Mouse (Mus musculus) left cerebral cortex, adult 11 months (tissue): ENCODE data around the gene Epo.

ENCODE experiments used
- DNase-seq: peaks from one replicate; pipeline ENCODE4 v3.0.0; 2022; ENCODE audit warnings: low spot score

Gene Epo

DNA sequence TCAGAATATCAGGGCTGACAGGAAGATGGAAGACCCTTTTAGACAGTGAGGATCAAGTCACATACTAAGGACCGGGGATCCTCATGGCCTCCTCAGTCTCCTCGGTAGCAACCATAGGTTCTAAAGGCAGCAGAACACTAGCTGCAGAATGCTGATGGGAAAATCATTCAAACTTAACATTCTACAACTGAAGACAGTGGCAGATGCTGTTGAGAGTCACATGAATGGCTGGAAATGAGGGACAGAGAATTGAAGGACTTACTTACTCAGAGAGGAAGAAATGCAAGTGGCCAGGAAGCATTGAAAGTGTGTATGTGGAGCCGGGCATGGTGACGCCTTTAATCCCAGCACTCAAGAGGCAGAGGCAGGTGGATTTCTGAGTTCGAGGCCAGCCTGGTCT lies 56.1 kb downstream of the Epo start, which contains the start of gene Zan:
Gene Zan (minus strand): TSS at position 101 of the 400 bp plus-strand sequence.
- DNase-seq, result no peak

DNA sequence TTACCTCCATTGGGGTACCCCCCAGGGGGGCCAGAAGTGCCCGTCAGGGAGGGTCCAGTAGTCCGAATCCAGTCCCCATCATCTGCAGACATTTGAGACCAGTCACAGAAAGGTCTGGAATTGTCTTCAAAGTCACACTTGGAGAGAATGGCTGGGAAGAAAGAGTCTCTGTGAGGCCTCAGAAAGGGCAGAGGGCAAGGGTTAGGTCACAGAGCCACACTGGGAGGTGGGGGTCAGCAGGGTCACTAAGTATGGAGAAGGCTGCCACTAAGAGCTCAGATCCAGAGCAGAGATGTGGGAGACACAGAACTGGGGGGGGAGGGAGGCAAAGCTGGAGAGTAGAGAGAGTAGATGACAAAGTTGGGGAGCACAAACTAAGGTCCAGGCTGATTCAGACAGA lies 58.7 kb downstream of the Epo start:
- DNase-seq, result no peak

DNA sequence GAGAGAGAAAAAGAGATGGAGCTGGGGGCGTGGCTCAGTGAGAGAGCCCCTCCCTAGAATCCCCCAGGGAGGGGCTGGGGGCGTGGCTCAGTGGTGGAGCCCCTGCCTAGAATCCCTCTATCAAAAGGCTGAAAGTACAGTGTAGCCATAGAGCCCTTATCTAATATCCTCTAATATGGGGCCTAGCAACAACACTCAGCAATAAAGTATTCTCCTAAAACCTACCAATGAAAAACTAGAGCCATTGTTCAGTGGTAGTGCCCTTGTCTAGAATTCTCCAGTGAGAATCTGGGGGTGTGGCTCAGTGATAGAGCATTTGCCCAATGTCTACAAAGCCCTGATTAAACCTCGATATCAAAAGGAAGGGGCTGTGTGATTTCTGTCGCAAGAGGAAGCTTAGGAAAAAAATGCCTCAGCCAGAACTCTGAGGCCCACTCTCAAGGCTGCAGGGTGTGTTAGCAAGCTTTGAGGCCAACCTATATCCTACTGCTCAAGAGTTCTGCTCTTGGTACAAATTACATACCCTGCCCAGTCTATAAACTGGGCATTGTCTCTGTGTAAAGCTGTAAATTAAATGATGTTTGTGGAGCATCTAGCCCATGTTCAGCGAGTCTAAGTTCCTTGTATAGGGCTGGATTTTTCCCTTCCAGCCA lies 60.7 kb downstream of the Epo start:
- no peak for DNase-seq

DNA sequence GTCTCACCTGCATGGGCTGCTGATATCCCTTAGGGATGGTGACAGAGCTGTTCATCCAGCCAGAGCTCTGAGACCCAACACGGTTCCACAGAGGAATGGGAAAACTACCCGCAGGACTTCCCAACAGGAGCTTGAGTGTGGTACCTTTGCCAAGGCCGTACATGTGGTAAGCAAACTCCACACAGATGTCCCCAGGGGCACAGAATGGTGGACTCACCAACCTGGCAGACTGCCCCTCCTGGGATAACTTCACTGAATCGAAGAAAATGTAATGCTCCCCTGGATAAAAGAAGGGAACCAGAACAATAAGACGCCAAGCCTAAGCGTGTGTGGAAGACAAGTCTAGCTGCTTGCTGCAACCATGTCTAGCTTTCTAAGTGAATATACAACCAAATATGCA lies 66.1 kb downstream of the Epo start:
- no peak for DNase-seq

DNA sequence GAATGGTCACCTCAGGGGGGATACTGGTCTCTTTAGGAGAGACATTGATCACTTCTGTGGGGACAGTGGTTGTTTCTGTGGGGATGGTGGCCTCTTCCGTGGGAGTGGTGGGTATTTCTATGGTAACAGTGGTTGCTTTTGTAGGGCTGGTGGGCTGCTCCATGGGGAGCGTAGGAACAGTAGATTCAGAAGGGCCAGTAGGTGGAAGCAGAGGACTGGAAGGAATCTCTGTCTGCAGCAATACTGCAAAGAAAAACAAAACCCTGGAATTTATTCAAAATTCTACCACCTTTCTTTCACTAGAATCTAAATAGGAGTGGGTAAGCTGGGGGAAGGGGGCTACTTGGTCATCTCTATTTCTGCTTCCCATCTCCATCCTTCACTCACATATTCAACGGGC lies 68.0 kb downstream of the Epo start:
- DNase-seq, result no peak

DNA sequence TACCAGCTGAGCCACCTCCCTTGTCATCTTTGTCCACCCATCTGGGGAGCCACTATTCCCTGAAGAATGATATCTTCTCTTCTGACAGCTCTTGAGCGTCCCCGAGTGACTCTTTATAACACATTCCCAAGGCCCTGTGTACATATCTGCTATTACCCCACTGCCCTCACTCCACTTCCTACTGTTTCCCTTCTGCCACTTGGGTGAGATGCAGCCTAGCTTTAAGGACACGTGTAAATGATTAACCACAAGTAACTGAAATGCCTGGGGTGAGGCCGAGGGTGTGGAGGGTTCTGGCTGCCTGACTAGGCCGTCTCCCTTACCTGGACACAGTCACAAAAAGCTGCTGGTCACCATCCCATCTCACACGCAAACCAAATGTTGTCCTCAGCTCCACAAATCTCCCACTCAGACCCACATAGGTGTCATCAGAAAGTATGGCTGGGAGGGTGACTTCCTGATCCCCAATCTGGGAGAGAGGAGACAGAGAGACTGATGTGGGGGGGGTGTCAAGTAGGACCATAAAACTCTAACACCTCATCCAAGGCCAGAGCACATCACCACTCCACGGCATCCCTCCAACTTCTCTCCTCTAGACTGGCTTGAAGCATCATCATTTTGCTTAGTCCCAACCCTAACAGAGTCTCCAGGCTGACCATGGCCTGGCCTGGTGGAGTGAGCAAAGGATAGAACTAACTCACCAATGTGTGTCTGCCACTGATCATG lies 77.0 kb downstream of the Epo start:
- DNase-seq, result no peak

DNA sequence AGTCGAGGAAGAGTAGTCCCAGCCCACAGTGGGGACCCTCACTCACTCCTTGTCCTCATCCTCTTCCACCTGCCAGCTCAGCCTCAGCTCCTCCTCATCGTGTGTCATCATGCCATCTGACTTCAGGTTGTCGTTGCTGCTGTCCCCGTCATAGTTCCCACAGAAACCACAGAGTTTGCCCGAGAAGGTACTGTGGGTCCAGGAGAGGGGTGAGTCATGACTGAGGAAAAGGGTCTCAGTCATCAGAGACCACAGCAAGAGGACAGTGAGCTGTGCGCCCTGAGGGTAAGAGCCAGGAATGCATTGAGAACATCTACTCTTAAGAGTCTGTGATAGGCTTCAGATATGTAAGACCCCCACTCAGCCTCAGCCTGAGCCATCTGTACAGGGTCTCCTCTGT lies 77.8 kb downstream of the Epo start:
- no peak for DNase-seq

DNA sequence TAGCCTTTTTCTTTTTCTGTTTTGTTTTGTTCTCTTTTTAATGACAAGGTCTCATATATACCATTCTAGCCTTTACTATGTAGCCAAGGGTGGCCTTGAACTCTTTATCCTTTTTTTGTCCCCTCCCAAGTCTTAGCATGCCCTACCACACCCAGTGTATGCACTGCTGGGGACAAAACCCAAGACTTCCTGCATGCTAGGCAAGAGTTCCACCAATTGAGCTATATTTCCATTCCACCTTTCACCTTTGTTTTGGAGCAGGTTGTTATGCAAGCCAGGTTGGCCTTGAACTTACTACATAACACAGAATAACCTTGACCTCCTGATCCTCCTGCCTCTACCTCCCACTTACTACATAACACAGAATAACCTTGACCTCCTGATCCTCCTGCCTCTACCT lies 87.5 kb downstream of the Epo start:
- DNase-seq, result no peak

DNA sequence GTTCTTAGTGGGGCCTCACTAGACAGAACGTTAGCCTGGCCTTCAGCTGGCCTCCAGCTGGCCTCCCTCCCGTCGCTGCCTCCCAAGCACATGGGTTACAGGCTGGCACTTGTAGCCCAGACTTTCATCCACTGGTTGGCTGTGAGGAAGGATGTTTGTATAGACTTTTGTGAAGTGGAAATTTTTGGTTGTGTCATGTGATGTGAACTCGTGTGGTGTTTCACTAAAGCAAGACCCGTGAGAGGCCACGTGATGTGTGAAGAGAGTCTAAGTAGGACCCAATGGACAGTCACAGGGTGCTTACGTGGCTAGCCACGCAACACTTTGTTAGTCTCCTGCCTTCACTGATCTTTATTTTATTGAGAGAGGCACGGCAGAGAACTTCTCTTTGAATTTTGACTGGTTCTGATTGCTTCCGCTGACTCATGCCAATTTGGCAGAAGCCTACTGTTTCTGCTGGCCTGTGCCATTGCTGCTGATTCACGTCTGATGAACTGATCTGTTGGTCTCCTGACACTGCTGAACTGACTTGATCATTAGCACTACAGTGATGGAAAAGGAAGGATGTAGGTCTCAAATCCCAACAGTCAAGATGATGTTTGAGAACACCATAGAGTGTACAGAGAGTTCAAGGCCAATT lies 92.7 kb downstream of the Epo start:
- no peak for DNase-seq

DNA sequence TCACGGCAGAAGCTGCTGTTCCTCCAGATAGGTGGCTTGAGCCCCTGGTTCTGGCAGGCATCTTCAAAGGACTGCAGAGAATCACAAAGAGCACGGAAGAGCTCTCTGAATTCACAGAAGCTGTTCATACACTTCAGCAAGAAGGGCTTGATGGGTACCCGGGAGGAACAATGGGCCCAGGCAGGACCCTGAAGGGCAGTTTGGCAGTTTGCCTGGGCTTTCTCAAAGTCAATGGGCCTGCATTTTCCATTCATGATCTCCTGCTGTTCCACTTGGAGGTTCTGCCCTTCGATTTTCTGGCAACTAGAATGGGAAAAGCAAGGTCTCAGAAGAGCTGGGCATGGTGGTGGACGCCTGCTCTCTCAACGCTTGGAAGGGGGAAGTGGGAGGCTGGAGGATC lies 99.2 kb downstream of the Epo start:
- DNase-seq, result no peak
